Mouse (Mus musculus): ENCODE data around the gene Emcn.

Gene Emcn

GRCm38 (mm10) chr3:137340938-137341337 is at the start of gene Emcn:
Gene Emcn (plus strand): TSS chr3:137341067.
- no peak for DNase-seq (ENCODE audit: extremely low spot score, low read depth, low spot score)

GRCm38 (mm10) chr3:137293174-137293591 is 47.7 kb upstream of the Emcn start:
- DNase-seq (ENCODE audit: extremely low spot score, low read depth, low spot score) = no peak

- no peak for DNase-seq (ENCODE audit: extremely low spot score, low read depth, low spot score)
Measured at GRCm38 (mm10) chr3:137298230-137298629, 42.6 kb upstream of the Emcn start.

GRCm38 (mm10) chr3:137300210-137300609 is 40.7 kb upstream of the Emcn start:
- no peak for DNase-seq (ENCODE audit: extremely low spot score, low read depth, low spot score)

GRCm38 (mm10) chr3:137301195-137301594 is 39.7 kb upstream of the Emcn start:
- no peak for DNase-seq (ENCODE audit: extremely low spot score, low read depth, low spot score)

GRCm38 (mm10) chr3:137302804-137303203 is 38.1 kb upstream of the Emcn start:
- no peak for DNase-seq (ENCODE audit: extremely low spot score, low read depth, low spot score)

GRCm38 (mm10) chr3:137309959-137310358 is 30.9 kb upstream of the Emcn start:
- DNase-seq (ENCODE audit: extremely low spot score, low read depth, low spot score) = no peak

- no peak for DNase-seq (ENCODE audit: extremely low spot score, low read depth, low spot score)
Measured at GRCm38 (mm10) chr3:137312540-137312939, 28.3 kb upstream of the Emcn start.

- no peak for DNase-seq (ENCODE audit: extremely low spot score, low read depth, low spot score)
Measured at GRCm38 (mm10) chr3:137313775-137314362, 27.0 kb upstream of the Emcn start.

GRCm38 (mm10) chr3:137318371-137318770 is 22.5 kb upstream of the Emcn start:
- DNase-seq (ENCODE audit: extremely low spot score, low read depth, low spot score) = no peak

GRCm38 (mm10) chr3:137319950-137320349 is 20.9 kb upstream of the Emcn start:
- no peak for DNase-seq (ENCODE audit: extremely low spot score, low read depth, low spot score)

- no peak for DNase-seq (ENCODE audit: extremely low spot score, low read depth, low spot score)
Measured at GRCm38 (mm10) chr3:137322304-137322703, 18.6 kb upstream of the Emcn start.

GRCm38 (mm10) chr3:137329898-137330297 is 11.0 kb upstream of the Emcn start:
- no peak for DNase-seq (ENCODE audit: extremely low spot score, low read depth, low spot score)

GRCm38 (mm10) chr3:137330950-137331349 is 9.9 kb upstream of the Emcn start:
- no peak for DNase-seq (ENCODE audit: extremely low spot score, low read depth, low spot score)

- no peak for DNase-seq (ENCODE audit: extremely low spot score, low read depth, low spot score)
Measured at GRCm38 (mm10) chr3:137332531-137332930, 8.3 kb upstream of the Emcn start.

- no peak for DNase-seq (ENCODE audit: extremely low spot score, low read depth, low spot score)
Measured at GRCm38 (mm10) chr3:137335957-137336356, 4.9 kb upstream of the Emcn start.

- no peak for DNase-seq (ENCODE audit: extremely low spot score, low read depth, low spot score)
Measured at GRCm38 (mm10) chr3:137343446-137343845, 2.6 kb downstream of the Emcn start.

- DNase-seq (ENCODE audit: extremely low spot score, low read depth, low spot score) = no peak
Measured at GRCm38 (mm10) chr3:137351882-137352281, 11.0 kb downstream of the Emcn start.

- no peak for DNase-seq (ENCODE audit: extremely low spot score, low read depth, low spot score)
Measured at GRCm38 (mm10) chr3:137356697-137357096, 15.8 kb downstream of the Emcn start.

GRCm38 (mm10) chr3:137367123-137367825 is 26.4 kb downstream of the Emcn start:
- DNase-seq (ENCODE audit: extremely low spot score, low read depth, low spot score) = no peak

GRCm38 (mm10) chr3:137367826-137368325 is 27.0 kb downstream of the Emcn start:
- DNase-seq (ENCODE audit: extremely low spot score, low read depth, low spot score) = no peak

- no peak for DNase-seq (ENCODE audit: extremely low spot score, low read depth, low spot score)
Measured at GRCm38 (mm10) chr3:137372854-137373253, 32.0 kb downstream of the Emcn start.
